Comparison of ENCODE assay signal across 8 mouse cellular contexts in genomic region chr13:111904616-111905212, GRCm38 (mm10).
DNase-seq lines count a peak whose midpoint lies in the region; ATAC-seq and TF ChIP-seq lines count a peak whose summit lies in the region.

No protein-coding gene starts in this region.

- H3K4me2 ChIP-seq in midbrain, postnatal 0 days (ENCODE audit: low read depth, low read length, poor library complexity, severe bottlenecking), result peak overlapping the region; percentile 29

- intact Hi-C loops in heart, postnatal 14 days (cut with DNase I), result no loop called here
- intact Hi-C loops in left cerebral cortex, postnatal 10 days (cut with DNase I), result loop anchor here (5.0 kb wide), 1 partner anchor 283 kb away; no protein-coding TSS in a partner anchor

- TF ChIP-seq POLR2A in lung, adult 2 months (IDR thresholded peaks at IDR 0.05; ENCODE audit: borderline replicate concordance, extremely low read depth, low read depth, low read length), result no peak

- no peaks in the 10 kb centered on the region for H3K27me3 ChIP-seq in embryonic facial prominence, embryonic 10.5 days (replicated peaks; ENCODE audit: low read depth, poor library complexity, severe bottlenecking)
- H3K27me3 ChIP-seq in midbrain, postnatal 0 days (ENCODE audit: insufficient read depth, low read length), result no peaks in the 10 kb centered on the region

- no peaks in the 10 kb centered on the region for H3K4me1 ChIP-seq in lung, adult 2 months (ENCODE audit: control insufficient read depth, insufficient read depth, low read length)
- H3K4me1 ChIP-seq in embryonic facial prominence, embryonic 10.5 days, result peaks cover 18% of the 10 kb centered on the region
- no peaks in the 10 kb centered on the region; the same call in 1 of the 2 replicates for H3K4me1 ChIP-seq in midbrain, postnatal 0 days (ENCODE audit: insufficient read depth, low read length)

- DNase-seq in lung, postnatal 10 days, result peak; percentile 12
- no peak for DNase-seq in lung, adult 2 months
- no peak for DNase-seq in embryonic facial prominence, embryonic 10.5 days (ENCODE audit: low spot score)
- DNase-seq in heart, postnatal 14 days, result peak; percentile 17 to 25
- DNase-seq in left cerebral cortex, postnatal 10 days (ENCODE audit: extremely low spot score in 1 of 2, low spot score in 2 of 2), result peak; percentile 68 to 87
- DNase-seq in midbrain, postnatal 0 days (ENCODE audit: low spot score), result peak; percentile 82
- no peak for DNase-seq in adrenal gland, adult 8-10 months
- DNase-seq in adrenal gland, postnatal 4 days (ENCODE audit: low spot score in 2 of 2), result no peak

- WGBS in lung, adult 2 months, result 45% methylated on average over 15 of the region's 17 CpGs
- whole genome bisulfite sequencing in embryonic facial prominence, embryonic 10.5 days, result 27% methylated on average over 17 of the region's 17 CpGs
- 11% methylated on average over 15 of the region's 17 CpGs for WGBS in midbrain, postnatal 0 days

- H3K36me3 ChIP-seq in embryonic facial prominence, embryonic 10.5 days (replicated peaks), result no peaks in the 10 kb centered on the region
- H3K36me3 ChIP-seq in midbrain, postnatal 0 days (ENCODE audit: insufficient read depth, low read length), result no peaks in the 10 kb centered on the region

- H3K9ac ChIP-seq in midbrain, postnatal 0 days (replicated peaks; ENCODE audit: low read length, poor library complexity, severe bottlenecking), result 0 out of 2 replicates have a peak overlapping the region, but pooled peaks have one; percentile 2

- H3K9me3 ChIP-seq in embryonic facial prominence, embryonic 10.5 days, result no peaks in the 10 kb centered on the region
- H3K9me3 ChIP-seq in midbrain, postnatal 0 days (ENCODE audit: low read length), result no peaks in the 10 kb centered on the region

- ATAC-seq in midbrain, postnatal 0 days (ENCODE audit: low FRiP score), result 0 out of 2 replicates have a peak, but pooled peaks have one; percentile 34

- H3K4me3 ChIP-seq in lung, adult 2 months (replicated peaks; ENCODE audit: extremely low read depth, low read depth, low read length), result no peak overlapping the region
- peak overlapping the region; percentile 30 for H3K4me3 ChIP-seq in embryonic facial prominence, embryonic 10.5 days
- no peak overlapping the region for H3K4me3 ChIP-seq in midbrain, postnatal 0 days (ENCODE audit: low read depth, low read length)

- peak overlapping the region; percentile 70 for H3K27ac ChIP-seq in embryonic facial prominence, embryonic 10.5 days (replicated peaks)
- no peak overlapping the region for H3K27ac ChIP-seq in midbrain, postnatal 0 days (ENCODE audit: low read depth, low read length)

- TF ChIP-seq CTCF in lung, adult 2 months (IDR thresholded peaks at IDR 0.05; ENCODE audit: insufficient read depth, low read length), result no peak
- no peak for TF ChIP-seq CTCF in midbrain, postnatal 0 days (IDR thresholded peaks at IDR 0.05)

Comparison
In these comparisons a context has a peak if more than half of its experiments do, and no peak if none do; other contexts are left out.
1. DNase-seq: peak in lung, postnatal 10 days (single experiment), heart, postnatal 14 days (2 of 2), left cerebral cortex, postnatal 10 days (2 of 2) and midbrain, postnatal 0 days (single experiment); none in lung, adult 2 months (single experiment), embryonic facial prominence, embryonic 10.5 days (single experiment), adrenal gland, adult 8-10 months (single experiment) and adrenal gland, postnatal 4 days (0 of 2).